Mouse (Mus musculus) liver, embryonic 14.5 days (tissue): ENCODE results near the gene 1700020A23Rik.

Experiments
- CTCF ChIP-seq: IDR thresholded peaks from 2 replicates; pipeline ENCODE4 v1.5.1; 2016; ENCODE audit warnings: antibody characterized with exemption, low read depth, control low read depth
- EP300 ChIP-seq: IDR thresholded peaks from 2 replicates; pipeline ENCODE4 v1.6.1; 2016; ENCODE audit warnings: antibody characterized with exemption, low read depth

- TF ChIP-seq CTCF (peak; percentile 94), EP300 (no peak)
Measured at GRCm38 (mm10) chr2:130411558-130412495, 6.8 kb downstream of the 1700020A23Rik start.
